Mouse (Mus musculus) ES-E14 (cell line): Measurements from ENCODE around the gene Gdf15.

Experiments
- CHD2 ChIP-seq: IDR thresholded peaks from 2 replicates; pipeline ENCODE4 v1.6.1; 2014; ENCODE audit warnings: mild to moderate bottlenecking, low read depth, low read length, inconsistent platforms
- MAFK ChIP-seq: IDR thresholded peaks from 2 replicates; pipeline ENCODE4 v1.6.1; 2014; ENCODE audit warnings: mild to moderate bottlenecking, low read depth, low read length, inconsistent platforms; ENCODE audit not compliant: insufficient read depth

- no peak for TF ChIP-seq CHD2
- no peak for TF ChIP-seq MAFK
Measured at GRCm38 (mm10) chr8:70663691-70664090, 31.4 kb upstream of the Gdf15 start.
